Mouse (Mus musculus): ENCODE data around the gene C87436.

C87436 gene

DNA sequence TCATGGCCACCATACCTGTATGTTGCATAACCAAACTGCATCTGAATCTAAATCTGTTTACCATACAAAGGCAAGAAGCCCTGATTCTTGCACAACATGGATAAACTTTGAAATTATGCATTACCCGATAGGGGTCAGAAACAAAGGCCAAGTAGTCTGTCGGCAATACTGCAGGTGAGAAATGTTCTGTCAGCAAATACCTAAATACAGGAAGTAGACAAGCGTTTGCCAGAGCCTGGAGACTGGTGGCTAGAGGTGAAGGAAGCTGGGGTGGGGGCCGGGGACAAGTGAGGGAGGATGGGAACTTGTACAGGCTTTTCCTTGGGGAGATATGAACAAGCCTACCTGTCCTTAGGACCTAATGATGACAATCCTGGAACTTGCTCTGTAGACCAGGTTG, 72.8 kb downstream of the C87436 start:
- DNase-seq (ENCODE audit: low read depth, low spot score), result no peak

DNA sequence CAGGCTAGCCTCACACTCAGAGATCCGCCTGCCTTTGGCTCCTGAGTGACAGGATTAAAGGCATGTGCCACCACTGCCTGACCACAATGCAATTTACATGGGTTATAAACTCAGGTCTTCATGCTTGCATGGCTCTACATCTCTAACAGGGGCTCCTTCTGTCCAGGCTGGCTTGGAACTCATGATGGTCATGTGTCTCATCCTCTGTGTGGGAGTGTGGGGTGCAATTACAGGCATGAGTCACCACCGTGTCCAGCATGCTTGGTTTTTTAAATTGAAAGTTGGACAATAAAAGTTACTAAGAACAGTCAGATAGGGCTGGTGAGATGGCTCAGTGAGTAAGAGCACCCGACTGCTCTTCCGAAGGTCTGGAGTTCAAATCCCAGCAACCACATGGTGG, 75.1 kb downstream of the C87436 start:
- DNase-seq (ENCODE audit: low read depth, low spot score), result no peak

DNA sequence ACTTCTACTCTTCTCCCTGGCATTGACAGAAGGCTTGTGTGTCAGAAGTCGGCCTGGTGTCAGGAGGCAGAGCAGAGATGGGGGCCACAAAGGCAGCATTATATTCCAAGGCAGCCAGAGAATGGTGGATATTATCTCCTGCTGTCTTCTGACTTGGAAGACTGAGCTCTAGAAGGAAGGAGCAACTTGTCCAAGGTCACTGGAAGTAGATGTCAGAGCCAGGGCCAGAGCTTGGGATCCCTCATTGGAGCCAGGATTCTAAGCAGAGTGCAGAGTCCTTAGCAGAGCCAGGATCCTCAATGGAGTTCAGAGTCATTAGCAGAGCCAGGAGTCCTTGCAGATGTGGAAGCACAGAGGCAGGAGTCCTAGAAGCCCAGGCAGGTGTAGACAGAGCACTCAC, 77.8 kb downstream of the C87436 start:
- DNase-seq (ENCODE audit: low read depth, low spot score), result no peak

GRCm38 (mm10) chr6:86519767-86520345, 81.7 kb downstream of the C87436 start:
- DNase-seq (ENCODE audit: low read depth, low spot score), result no peak

- DNase-seq (ENCODE audit: low read depth, low spot score), result no peak
Measured at GRCm38 (mm10) chr6:86522001-86522911, 84.1 kb downstream of the C87436 start.

Data from retina, adult 2 months (tissue).